Mouse (Mus musculus): Measurements from ENCODE around the gene Olfr282.
"Not testable (repeated sequence)": the region's sequence is repeated elsewhere in the genome, so short reads cannot be mapped to it uniquely, and the experiment has no call there.

DNA sequence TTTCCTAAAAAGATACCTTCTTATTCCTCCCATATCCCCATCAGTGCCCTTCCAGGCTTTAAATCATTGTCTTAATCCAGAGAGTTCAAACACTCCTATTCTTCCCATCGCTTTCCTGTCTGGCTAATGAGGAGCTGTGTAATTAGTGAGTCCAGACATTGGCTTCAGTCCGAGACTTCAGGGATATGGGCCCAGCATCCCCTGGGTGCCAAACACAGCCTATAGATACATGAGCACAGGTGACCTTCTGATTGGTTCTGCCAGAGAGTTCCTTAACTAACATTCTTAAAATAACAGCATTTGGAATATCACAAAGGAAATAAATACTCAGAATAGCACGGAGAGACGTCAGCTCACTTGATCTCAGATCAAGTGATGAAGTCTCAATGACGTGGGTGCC lies at the start of gene Olfr282:
- not testable (repeated sequence) for TF ChIP-seq CTCF (IDR thresholded peaks at IDR 0.05; ENCODE audit: extremely low read depth, insufficient read length, insufficient replicate concordance, low read depth, low read length); POLR2A (IDR thresholded peaks at IDR 0.05; ENCODE audit: low read depth, low read length)

All from small intestine, adult 2 months (tissue).